Mouse (Mus musculus) heart, embryonic 10.5 days (tissue): ENCODE results near the gene C1galt1c1. TPM values are rescaled to one million over a fixed set of nuclear protein-coding genes. Genes with fewer than 3 reads are reported as not detected.
A peak's percentile ranks its signal among the peaks of the same experiment; 100 is the strongest.

ENCODE experiments used
- DNase-seq: peaks from one replicate; pipeline ENCODE4 v3.0.0-alpha.2; 2017; ENCODE audit warnings: low spot score
- H3K27ac ChIP-seq: fragments of 300-500 bp; sonication (generic); 2 replicates; pipeline ENCODE4 v1.5.1; 2016; ENCODE audit warnings: mild to moderate bottlenecking
- H3K27me3 ChIP-seq: fragments of 300-500 bp; sonication (generic); 2 replicates; pipeline ENCODE4 v1.6.1; 2016; ENCODE audit warnings: mild to moderate bottlenecking; ENCODE audit not compliant: poor library complexity, insufficient read depth, severe bottlenecking
- H3K36me3 ChIP-seq: fragments of 300-500 bp; sonication (generic); 2 replicates; pipeline ENCODE4 v1.6.1; 2016; ENCODE audit warnings: mild to moderate bottlenecking, moderate library complexity
- H3K4me1 ChIP-seq: fragments of 300-500 bp; sonication (generic); 2 replicates; pipeline ENCODE4 v1.6.1; 2016; ENCODE audit warnings: mild to moderate bottlenecking
- H3K4me3 ChIP-seq: fragments of 300-500 bp; sonication (generic); 2 replicates; pipeline ENCODE4 v1.5.1; 2016; ENCODE audit warnings: mild to moderate bottlenecking, moderate library complexity
- H3K9me3 ChIP-seq: fragments of 300-500 bp; sonication (generic); 2 replicates; pipeline ENCODE4 v1.6.1; 2016; ENCODE audit warnings: mild to moderate bottlenecking, moderate library complexity
- WGBS: fragments of 180-500 bp; shearing (Covaris S2); methylation state at CpG from one replicate; pipeline ENCODE4 v1.1.7; 2016; 5-methylcytosine and 5-hydroxymethylcytosine counted together
- polyA plus RNA-seq: library from polyadenylated mRNA; unstranded; fragments of >200 nt; fragmentation: Nextera tagmentation; extraction: Ambion mirVana; gene quantifications from 2 replicates; pipeline ENCODE4 v1.2.1, GENCODE M21; 2016

The C1galt1c1 gene
- 28.0 and 28.4 TPM in 2 replicates for polyA plus RNA-seq

DNA sequence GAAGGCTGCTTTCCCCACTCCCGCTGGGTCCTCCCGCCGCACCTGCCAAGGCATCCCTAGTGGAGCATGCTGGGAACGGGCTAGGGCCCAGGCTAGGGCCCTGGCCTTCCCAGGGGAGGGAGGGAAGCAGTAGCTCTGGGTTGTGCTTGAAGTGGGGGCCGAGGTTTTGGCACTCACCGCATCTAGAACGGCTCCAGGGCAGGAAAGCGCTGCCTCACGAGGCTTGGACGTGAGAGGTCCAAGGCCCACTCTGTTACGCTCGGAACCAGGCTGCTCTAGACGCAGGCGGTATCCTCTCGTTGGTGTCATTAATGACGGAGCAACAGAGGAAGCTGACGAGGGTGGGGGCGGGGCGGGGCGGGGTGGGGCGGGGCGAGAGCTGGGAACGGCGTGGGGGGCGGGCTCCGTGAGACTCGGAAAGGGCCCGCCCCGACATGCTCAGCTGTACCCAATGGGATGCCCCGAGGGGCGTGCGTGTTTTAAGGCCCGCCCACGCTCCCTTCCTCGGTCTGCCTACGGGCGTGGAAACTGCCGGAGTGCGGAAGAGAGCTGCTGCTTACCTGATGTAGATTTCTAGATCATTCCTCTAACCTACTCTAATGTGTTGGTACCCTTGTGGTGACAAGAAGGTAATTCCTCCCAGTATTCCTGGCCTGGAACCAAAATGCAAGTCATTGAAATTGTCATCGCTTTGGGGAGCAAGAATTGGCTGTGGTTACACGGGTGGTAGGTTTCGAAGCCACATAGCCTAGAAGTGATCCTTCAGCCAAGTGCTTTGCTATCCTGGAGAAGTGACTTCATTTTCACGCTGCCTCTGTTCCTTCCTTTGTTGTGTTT is at the start of gene C1galt1c1:
Gene C1galt1c1 (minus strand): TSS at position 287 of the 837 bp plus-strand sequence.
- Histone ChIP-seq H3K4me3 (peak within 1 kb of the TSS; percentile 61), H3K9me3 (no peaks in the 10 kb centered on the region), H3K36me3 (no peaks in the 10 kb centered on the region), H3K4me1 (no peaks in the 10 kb centered on the region), H3K27ac (peak within 1 kb of the TSS; percentile 91), H3K27me3 (no peaks in the 10 kb centered on the region)
- peak; percentile 96 for DNase-seq
- 21% methylated on average over 37 of the region's 43 CpGs for WGBS

DNA sequence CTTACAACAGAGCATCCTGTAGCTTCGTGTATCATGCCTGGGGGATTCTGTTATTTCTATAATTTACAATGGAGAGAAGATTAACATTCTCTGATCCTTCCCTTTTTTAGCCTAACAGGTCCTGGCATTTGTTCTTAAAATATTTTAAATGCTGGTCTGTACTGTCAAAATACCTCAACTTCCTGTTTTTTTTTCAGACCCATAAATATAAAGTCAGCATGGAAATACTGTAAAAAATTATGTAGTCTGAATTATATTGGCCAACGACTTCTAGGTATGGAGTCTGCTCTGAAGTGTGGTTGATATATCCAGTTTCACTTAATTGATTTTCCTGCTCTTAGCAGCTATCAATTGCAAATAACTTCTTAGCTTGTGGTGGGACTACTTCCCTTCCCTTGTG is 47.1 kb upstream of the C1galt1c1 start:
- H3K4me1 ChIP-seq: no peaks in the 10 kb centered on the region
- no peaks in the 10 kb centered on the region for H3K27me3 ChIP-seq
- no peak overlapping the region for H3K27ac ChIP-seq
- no peaks in the 10 kb centered on the region for H3K9me3 ChIP-seq
- H3K36me3 ChIP-seq: no peaks in the 10 kb centered on the region
- DNase-seq: no peak
- WGBS: 57% methylated on average over 2 of the region's 2 CpGs
- H3K4me3 ChIP-seq: no peak overlapping the region

DNA sequence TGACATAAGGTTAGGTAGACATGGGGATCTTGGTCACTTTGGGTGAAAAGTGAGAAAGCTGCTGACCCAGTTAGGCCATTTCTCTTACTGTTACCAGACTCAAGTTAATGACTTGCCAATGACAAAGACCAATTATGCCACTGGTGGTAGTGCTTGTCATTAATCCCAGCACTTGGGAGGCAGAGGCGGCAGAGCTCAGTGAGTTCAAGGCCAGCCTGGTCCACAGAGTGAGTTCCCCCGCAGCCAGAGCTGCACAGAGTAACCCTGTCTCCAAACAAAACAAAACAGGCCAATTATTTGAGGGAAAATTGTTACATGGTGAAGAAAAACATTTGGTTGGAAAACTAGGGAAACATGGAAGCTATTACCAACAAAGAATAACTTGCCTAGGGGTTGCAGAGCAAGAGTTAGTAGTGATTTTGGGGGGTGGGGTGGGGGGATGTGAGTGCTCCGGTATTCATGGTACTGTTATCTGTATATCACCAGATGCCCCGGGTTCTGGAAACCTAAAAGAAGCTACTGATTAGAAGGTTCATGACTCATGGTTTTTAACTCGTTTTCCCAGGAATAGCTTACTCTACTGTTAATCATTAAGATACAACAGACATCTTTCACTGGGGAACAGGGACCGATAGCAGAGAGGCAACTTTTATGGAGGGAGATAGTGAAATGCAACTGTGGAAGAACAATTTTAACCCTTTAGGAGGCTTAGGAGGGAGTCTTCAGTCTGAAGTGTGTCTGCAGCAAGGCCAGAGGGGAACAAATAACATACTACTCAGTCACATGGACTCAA is 34.4 kb upstream of the C1galt1c1 start:
- Histone ChIP-seq H3K36me3 (no peaks in the 10 kb centered on the region), H3K4me1 (no peaks in the 10 kb centered on the region)
- whole genome bisulfite sequencing: 33% methylated on average over 6 of the region's 6 CpGs

DNA sequence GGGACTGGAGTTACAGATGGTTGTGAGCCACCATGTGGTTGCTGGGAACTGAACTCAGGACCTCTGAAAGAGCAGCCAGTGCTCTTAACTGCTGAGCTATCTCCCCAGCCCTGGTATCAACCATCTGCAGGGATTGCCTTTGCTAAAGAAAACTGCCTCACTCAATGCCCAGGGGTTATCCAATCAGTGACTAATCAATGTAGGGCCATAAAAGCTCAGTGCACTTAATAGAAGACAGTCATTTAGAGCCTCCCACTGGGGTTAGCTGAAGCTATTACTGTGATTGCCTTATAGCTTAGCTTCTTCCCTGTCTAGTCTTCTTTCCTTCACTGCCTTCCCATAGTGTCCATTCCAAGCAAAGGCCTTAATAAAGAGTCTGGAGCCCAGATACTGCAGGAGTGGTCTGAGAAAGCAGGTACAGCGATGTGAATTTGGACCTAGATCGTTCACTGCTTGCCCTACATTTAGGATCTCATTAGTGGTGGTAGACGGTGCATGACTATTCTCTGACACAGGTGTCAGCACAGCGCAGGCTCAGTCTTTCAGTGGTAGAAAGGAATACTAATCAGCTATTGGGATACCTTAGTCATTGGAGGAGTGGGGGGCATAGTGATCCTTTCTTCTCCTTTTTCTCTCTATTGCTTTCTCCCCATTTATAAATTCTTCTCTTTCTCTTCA is 21.5 kb upstream of the C1galt1c1 start:
- Histone ChIP-seq H3K36me3 (no peaks in the 10 kb centered on the region), H3K27ac (no peak overlapping the region), H3K9me3 (no peaks in the 10 kb centered on the region), H3K27me3 (no peaks in the 10 kb centered on the region), H3K4me1 (no peaks in the 10 kb centered on the region), H3K4me3 (no peak overlapping the region)
- WGBS: 70% methylated on average over 4 of the region's 4 CpGs
- no peak for DNase-seq

More for the DNA sequence above, 34.4 kb upstream of the C1galt1c1 start:
- H3K27ac ChIP-seq: no peak overlapping the region
- no peak overlapping the region for H3K4me3 ChIP-seq
- H3K9me3 ChIP-seq: no peaks in the 10 kb centered on the region
- no peak for DNase-seq
- no peaks in the 10 kb centered on the region for H3K27me3 ChIP-seq

DNA sequence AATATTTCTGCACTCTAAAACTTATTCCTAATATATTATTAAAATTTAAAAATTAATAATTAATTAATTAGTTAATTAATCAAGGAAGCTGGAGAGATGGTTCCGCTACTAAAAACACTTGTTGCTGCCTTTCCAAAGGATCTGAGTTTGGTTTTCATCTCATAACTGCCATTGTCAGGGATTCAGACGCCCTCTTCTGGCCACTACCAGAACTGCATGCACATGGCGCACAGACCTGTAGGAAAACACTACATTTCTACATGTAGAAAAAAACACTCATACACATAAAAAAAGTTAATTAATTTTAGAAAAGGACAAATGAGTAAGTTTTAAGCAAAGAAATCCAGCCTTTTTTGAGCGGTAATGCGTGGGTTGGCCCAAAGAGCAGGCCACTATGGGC is 19.8 kb upstream of the C1galt1c1 start:
- DNase-seq: no peak
- Histone ChIP-seq H3K36me3 (no peaks in the 10 kb centered on the region), H3K4me1 (no peaks in the 10 kb centered on the region), H3K27me3 (no peaks in the 10 kb centered on the region), H3K4me3 (no peak overlapping the region), H3K27ac (no peak overlapping the region), H3K9me3 (no peaks in the 10 kb centered on the region)
- 75% methylated on average over 5 of the region's 5 CpGs for WGBS

DNA sequence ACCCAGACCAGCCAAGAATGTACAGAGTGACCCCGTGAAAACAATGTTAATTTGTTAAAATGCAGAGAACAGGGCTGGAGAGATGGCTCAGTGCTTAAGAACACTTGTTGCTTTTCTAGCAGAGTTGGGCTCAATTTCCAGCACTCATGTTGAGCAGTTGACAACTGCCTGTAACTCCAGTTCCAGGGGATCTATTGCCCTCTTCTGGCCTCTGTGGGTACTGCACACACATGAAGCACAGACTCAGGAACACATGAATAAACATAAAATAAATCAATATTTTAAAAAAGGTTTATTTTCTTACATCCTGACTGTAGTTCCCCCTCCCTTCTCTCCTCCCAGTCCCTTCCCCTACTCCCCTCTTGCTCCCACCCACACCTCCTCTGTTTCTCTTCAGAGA is 18.3 kb upstream of the C1galt1c1 start:
- Histone ChIP-seq H3K27me3 (no peaks in the 10 kb centered on the region), H3K36me3 (no peaks in the 10 kb centered on the region), H3K4me3 (no peak overlapping the region), H3K27ac (no peak overlapping the region), H3K9me3 (no peaks in the 10 kb centered on the region), H3K4me1 (no peaks in the 10 kb centered on the region)
- no peak for DNase-seq
- 77% methylated on average over 1 of the region's 1 CpGs for WGBS

DNA sequence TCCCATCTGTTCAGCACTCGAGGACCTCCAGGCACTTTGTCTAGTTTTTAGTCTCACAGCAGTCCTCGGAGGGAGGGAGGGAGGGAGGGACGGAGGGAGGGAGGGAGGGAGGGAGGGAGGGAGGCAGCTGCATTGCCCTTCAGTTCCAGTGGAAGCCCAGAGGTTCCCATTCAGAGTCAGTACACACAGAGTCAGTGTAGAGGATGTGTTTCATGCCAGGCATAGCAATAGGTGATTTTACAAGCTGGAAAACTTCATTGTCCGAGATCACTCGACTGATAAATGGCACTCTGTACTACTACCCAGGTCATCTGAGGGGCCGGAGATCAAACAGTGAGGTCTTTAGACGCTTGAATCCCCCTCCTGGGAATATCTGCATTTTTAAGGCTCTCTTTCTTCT is 16.3 kb upstream of the C1galt1c1 start:
- Histone ChIP-seq H3K36me3 (no peaks in the 10 kb centered on the region), H3K27ac (no peak overlapping the region), H3K4me1 (no peaks in the 10 kb centered on the region), H3K4me3 (no peak overlapping the region), H3K27me3 (no peaks in the 10 kb centered on the region), H3K9me3 (no peaks in the 10 kb centered on the region)
- 56% methylated on average over 6 of the region's 7 CpGs for WGBS
- no peak for DNase-seq

DNA sequence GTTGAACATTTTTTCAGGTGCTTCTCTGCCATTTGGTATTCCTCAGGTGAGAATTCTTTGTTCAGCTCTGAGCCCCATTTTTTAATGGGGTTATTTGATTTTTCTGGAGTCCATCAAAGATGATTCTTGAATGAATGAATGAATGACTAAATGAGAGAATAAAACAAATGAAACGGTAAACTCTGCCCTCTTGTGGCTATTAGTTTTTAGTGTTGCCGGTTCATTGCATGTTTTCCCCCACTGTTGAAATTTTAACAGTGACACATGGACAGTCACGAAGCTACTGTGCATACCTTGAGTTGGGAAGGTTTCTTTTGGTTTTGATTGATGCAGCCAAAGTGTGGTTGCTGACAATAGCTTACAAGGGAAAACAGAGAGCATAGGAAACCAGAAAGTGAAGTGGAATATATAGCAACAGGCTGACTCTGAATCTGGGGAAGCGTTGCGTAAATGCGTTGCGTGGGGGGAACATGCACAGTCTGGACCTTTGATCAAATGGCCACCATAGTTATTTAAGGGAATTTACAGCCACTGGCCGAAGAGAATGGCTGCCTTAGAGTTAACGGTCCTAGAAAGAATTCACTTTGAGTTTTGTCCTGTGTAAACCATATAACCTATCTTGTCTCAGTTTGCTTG is 15.6 kb upstream of the C1galt1c1 start:
- Histone ChIP-seq H3K27me3 (no peaks in the 10 kb centered on the region), H3K9me3 (no peaks in the 10 kb centered on the region), H3K4me3 (no peak overlapping the region), H3K4me1 (no peaks in the 10 kb centered on the region), H3K36me3 (no peaks in the 10 kb centered on the region), H3K27ac (no peak overlapping the region)
- WGBS: 66% methylated on average over 9 of the region's 9 CpGs
- no peak for DNase-seq

DNA sequence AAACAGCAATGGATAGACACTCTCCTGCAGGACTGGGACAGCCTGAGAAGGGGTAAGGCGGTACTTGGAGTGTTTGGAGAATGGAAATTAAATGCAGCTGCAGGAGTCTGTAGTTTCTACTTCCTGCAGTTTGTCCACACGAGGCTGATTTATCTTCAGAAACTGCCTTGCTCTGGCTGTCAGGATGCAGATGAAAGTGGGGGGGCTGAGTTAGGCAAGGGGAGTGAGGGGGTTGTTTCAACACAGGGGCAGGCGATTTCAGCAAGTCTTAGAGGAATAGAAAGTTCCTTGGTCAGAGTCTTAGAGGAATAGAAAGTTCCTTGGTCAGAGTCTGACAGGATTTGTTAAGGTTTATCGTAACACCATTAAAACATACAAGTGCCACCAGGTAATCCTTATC is 7.3 kb upstream of the C1galt1c1 start:
- DNase-seq: no peak
- WGBS: 57% methylated on average over 4 of the region's 4 CpGs

DNA sequence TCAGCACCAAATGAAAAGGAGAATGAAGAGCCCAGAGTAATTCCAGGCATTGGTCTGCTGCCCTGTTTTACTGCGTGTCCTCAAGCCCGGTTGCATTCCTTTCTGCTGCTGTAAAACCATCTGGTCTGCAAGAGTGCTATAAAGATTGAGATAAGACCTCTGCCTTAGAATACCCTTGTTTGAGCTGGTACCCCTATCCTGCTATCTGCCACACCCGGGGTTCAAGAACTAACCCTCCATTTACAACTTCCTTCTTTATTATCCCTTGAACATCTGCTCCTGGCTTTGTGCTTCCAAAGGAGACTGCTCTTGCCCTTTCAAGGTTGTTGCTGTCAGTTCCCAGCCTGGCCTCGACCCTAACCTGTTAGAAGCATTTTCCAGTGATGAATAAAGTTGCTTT is 6.5 kb upstream of the C1galt1c1 start:
- Histone ChIP-seq H3K27me3 (no peaks in the 10 kb centered on the region), H3K36me3 (no peaks in the 10 kb centered on the region), H3K4me3 (no peak overlapping the region), H3K27ac (no peak overlapping the region), H3K4me1 (no peaks in the 10 kb centered on the region), H3K9me3 (no peaks in the 10 kb centered on the region)
- WGBS: 31% methylated on average over 4 of the region's 4 CpGs
- no peak for DNase-seq

More for the DNA sequence above, 7.3 kb upstream of the C1galt1c1 start:
- no peaks in the 10 kb centered on the region for H3K36me3 ChIP-seq
- H3K27me3 ChIP-seq: no peaks in the 10 kb centered on the region
- H3K4me1 ChIP-seq: no peaks in the 10 kb centered on the region
- H3K4me3 ChIP-seq: no peak overlapping the region
- no peak overlapping the region for H3K27ac ChIP-seq
- H3K9me3 ChIP-seq: no peaks in the 10 kb centered on the region

DNA sequence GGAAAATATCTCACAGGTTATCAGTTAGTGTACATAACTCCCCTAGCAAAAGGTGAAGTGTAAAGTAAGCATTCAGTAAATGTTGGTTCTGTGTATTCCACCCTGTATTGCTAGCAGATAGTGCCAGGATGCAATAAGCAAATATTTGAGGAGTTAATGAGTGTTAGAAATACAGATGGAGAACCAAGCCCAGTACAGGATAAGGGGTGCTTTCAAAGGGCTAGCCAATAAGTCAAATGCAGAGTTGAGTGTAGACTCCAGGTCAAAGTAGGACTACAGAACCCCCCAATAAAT is 698 bp upstream of the C1galt1c1 start:
- H3K36me3 ChIP-seq: no peaks in the 10 kb centered on the region
- no peaks in the 10 kb centered on the region for H3K4me1 ChIP-seq
- no peak overlapping the region for H3K27ac ChIP-seq
- H3K27me3 ChIP-seq: no peaks in the 10 kb centered on the region
- no peaks in the 10 kb centered on the region for H3K9me3 ChIP-seq
- no peak for DNase-seq
- peak overlapping the region; percentile 61 for H3K4me3 ChIP-seq

DNA sequence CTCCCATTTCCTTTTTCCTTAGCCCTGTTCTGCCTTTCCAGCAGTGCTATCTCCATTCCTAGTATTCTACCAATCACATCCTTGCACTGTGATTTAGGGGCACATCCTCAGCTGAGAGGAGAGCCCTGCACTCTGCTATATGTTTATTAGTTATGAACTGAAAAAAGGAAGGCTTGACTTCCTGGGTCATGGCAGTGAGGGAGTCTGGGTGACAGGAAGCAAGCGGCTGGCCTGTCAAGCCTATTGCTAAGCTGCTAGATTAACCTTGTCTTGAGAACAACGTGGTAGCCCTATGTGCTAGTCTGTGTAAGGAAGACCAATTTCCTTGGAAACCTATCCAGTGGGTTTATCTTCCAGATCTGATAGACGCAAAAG is 33.9 kb downstream of the C1galt1c1 start:
- Histone ChIP-seq H3K4me3 (peak overlapping the region; percentile 60), H3K4me1 (no peaks in the 10 kb centered on the region), H3K9me3 (no peaks in the 10 kb centered on the region), H3K36me3 (no peaks in the 10 kb centered on the region), H3K27me3 (no peaks in the 10 kb centered on the region), H3K27ac (peak overlapping the region; percentile 84)
- DNase-seq: peak; percentile 70
- WGBS: 16% methylated on average over 3 of the region's 3 CpGs
